Mouse (Mus musculus) liver, embryonic 16.5 days (tissue): Measurements from ENCODE around the gene Hmx2. TPM values are rescaled to one million over a fixed set of nuclear protein-coding genes. Genes with fewer than 3 reads are reported as not detected.
A peak's percentile ranks its signal among the peaks of the same experiment; 100 is the strongest.

ENCODE experiments used
- ATAC-seq: fragments of 200-750 bp; cut with Nextera tagmentation; 2 replicates; pipeline ENCODE4 v1.8.0; 2017; ENCODE audit warnings: low read depth, mild to moderate bottlenecking, moderate number of reproducible peaks, moderate library complexity
- H3K27ac ChIP-seq: fragments of 300-500 bp; sonication (generic); 2 replicates; pipeline ENCODE4 v1.5.1; 2014; ENCODE audit warnings: mild to moderate bottlenecking, low read length
- H3K27me3 ChIP-seq: fragments of 300-500 bp; sonication (generic); 2 replicates; pipeline ENCODE4 v1.6.1; 2014; ENCODE audit warnings: low read depth, low read length, mixed read lengths; ENCODE audit not compliant: control insufficient read depth, insufficient read depth
- H3K36me3 ChIP-seq: fragments of 300-500 bp; sonication (generic); 2 replicates; pipeline ENCODE4 v1.6.1; 2014; ENCODE audit warnings: mild to moderate bottlenecking; ENCODE audit not compliant: control insufficient read depth, insufficient read depth
- H3K4me1 ChIP-seq: fragments of 300-500 bp; sonication (generic); 2 replicates; pipeline ENCODE4 v1.6.1; 2014; ENCODE audit warnings: low read depth, low read length, mixed read lengths; ENCODE audit not compliant: control insufficient read depth
- H3K4me2 ChIP-seq: fragments of 300-500 bp; sonication (generic); 2 replicates; pipeline ENCODE4 v1.6.1; 2014; ENCODE audit warnings: low read depth, low read length, mixed read lengths
- H3K4me3 ChIP-seq: fragments of 300-500 bp; sonication (generic); 2 replicates; pipeline ENCODE4 v1.5.1; 2014; ENCODE audit warnings: low read depth, mild to moderate bottlenecking, low read length
- H3K9ac ChIP-seq: fragments of 300-500 bp; sonication (generic); 2 replicates; pipeline ENCODE4 v1.6.1; 2014; ENCODE audit warnings: low read depth, low read length
- H3K9me3 ChIP-seq: fragments of 300-500 bp; sonication (generic); replicated peaks from 2 replicates; pipeline ENCODE4 v1.6.1; 2016; ENCODE audit warnings: low read length; ENCODE audit not compliant: control insufficient read depth
- WGBS: fragments of 180-500 bp; shearing (Covaris S2); extraction: QIAGEN DNeasy Blood & Tissue Kit; methylation state at CpG from one replicate; pipeline ENCODE4 v1.1.7; 2014; ENCODE audit not compliant: insufficient replicate concordance; 5-methylcytosine and 5-hydroxymethylcytosine counted together
- polyA plus RNA-seq: library from polyadenylated mRNA; unstranded; fragments of >200 nt; fragmentation: Nextera tagmentation; extraction: Ambion mirVana; gene quantifications from 2 replicates; pipeline ENCODE4 v1.2.1, GENCODE M21; 2015

Hmx2 gene
- polyA plus RNA-seq, 1 experiment from 2014 or later: not detected

DNA sequence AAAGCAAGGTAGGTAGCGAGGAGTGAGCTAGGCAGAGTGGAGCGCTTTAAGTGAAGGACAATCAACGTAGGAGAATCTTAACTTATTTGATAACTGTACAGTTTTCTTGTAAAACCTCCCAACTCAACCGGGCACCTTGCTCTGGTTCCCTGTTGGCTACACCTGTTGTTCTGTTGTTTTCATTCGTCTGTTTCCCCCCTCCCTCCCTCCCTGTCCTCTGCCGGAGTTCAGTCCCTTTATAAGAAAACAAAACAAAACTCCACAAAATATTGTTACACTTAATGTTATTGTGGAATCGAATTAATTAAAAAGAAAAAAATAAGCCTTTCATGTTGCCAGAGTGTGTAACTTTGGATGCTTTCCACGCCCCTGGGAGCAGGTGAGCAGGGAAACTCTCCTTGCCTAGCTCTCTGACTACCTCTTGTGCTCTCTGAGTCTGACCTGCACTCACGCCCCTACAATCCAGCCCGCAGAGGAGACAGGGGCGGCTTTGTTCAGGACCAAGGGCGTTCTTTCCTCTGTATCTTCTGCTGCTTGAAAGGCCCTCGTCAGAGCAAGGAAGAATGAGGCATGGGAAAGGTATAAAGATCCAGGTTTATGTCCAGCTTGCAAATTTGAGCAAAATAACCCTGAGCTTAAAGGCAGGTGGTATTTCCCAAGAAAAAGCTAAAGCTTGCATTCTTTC lies 2.7 kb upstream of the Hmx2 start:
- Histone ChIP-seq H3K9me3 (no peaks in the 10 kb centered on the region), H3K4me2 (no peak overlapping the region), H3K27ac (no peak overlapping the region), H3K4me3 (no peak overlapping the region), H3K36me3 (no peaks in the 10 kb centered on the region), H3K27me3 (peaks cover 100% of the 10 kb centered on the region), H3K4me1 (no peaks in the 10 kb centered on the region; the same call in 1 of the 2 replicates), H3K9ac (no peak overlapping the region)
- no peak for ATAC-seq
- WGBS: 4% methylated on average over 13 of the region's 13 CpGs

DNA sequence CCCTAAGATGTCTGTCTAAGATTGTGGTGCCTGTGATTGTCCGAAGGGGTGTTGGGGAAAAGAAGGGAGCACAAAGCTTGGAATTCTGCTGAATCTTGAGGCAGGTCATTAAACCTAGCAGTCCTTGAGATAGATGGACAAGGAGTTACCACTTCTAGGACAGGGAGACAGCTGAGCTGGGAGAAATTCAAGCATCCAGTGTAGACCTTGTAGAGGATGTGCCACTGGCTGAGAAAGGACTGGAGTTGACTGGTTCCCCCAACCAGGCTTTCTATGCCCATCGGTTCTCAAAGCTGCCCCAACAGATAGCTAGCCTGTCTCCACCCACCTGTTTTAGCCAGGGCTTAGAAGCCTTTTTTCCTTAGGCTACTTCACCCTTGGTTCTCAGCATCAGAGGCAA lies 2.1 kb upstream of the Hmx2 start:
- no peaks in the 10 kb centered on the region; the same call in 1 of the 2 replicates for H3K4me1 ChIP-seq
- no peak overlapping the region for H3K4me3 ChIP-seq
- H3K27ac ChIP-seq: no peak overlapping the region
- H3K9me3 ChIP-seq: no peaks in the 10 kb centered on the region
- WGBS: 2% methylated on average over 2 of the region's 2 CpGs
- H3K36me3 ChIP-seq: no peaks in the 10 kb centered on the region
- ATAC-seq: no peak
- H3K4me2 ChIP-seq: no peak overlapping the region
- H3K27me3 ChIP-seq: peaks cover 100% of the 10 kb centered on the region
- H3K9ac ChIP-seq: no peak overlapping the region

GRCm38 (mm10) chr7:131547481-131547880 lies 1.1 kb upstream of the Hmx2 start:
- H3K9ac ChIP-seq: no peak overlapping the region
- no peak overlapping the region for H3K4me2 ChIP-seq
- H3K9me3 ChIP-seq: no peaks in the 10 kb centered on the region
- H3K4me1 ChIP-seq: no peaks in the 10 kb centered on the region; the same call in 1 of the 2 replicates
- no peaks in the 10 kb centered on the region for H3K36me3 ChIP-seq
- WGBS: 2% methylated on average over 5 of the region's 5 CpGs
- no peak for ATAC-seq
- peaks cover 100% of the 10 kb centered on the region for H3K27me3 ChIP-seq
- no peak overlapping the region for H3K27ac ChIP-seq
- no peak overlapping the region for H3K4me3 ChIP-seq

DNA sequence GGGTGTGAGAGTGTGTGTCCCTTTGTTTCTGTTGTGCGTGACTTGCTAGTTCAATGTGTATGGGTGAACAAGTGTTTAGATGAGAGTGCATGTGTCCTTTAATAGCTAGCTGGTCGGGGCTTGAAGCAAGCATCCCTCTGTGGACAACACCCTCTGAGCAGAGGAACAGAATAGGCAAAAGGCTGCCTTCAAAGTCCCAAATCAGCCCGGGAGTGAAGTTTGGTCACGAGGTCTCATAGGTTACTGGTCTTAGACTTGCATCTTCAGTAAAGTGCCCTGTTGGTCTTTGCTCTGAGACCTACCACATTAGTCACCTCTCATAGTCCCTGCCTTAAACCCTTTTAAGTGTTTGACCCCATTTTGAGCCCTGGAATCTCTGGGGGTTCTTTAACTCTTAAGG lies 2.9 kb downstream of the Hmx2 start:
- no peaks in the 10 kb centered on the region for H3K4me1 ChIP-seq
- 3% methylated on average over 4 of the region's 4 CpGs for WGBS
- H3K36me3 ChIP-seq: no peaks in the 10 kb centered on the region
- H3K4me3 ChIP-seq: no peak overlapping the region
- H3K9me3 ChIP-seq: no peaks in the 10 kb centered on the region
- H3K9ac ChIP-seq: no peak overlapping the region
- H3K27me3 ChIP-seq: peaks cover 100% of the 10 kb centered on the region
- ATAC-seq: no peak
- no peak overlapping the region for H3K27ac ChIP-seq
- H3K4me2 ChIP-seq: no peak overlapping the region

DNA sequence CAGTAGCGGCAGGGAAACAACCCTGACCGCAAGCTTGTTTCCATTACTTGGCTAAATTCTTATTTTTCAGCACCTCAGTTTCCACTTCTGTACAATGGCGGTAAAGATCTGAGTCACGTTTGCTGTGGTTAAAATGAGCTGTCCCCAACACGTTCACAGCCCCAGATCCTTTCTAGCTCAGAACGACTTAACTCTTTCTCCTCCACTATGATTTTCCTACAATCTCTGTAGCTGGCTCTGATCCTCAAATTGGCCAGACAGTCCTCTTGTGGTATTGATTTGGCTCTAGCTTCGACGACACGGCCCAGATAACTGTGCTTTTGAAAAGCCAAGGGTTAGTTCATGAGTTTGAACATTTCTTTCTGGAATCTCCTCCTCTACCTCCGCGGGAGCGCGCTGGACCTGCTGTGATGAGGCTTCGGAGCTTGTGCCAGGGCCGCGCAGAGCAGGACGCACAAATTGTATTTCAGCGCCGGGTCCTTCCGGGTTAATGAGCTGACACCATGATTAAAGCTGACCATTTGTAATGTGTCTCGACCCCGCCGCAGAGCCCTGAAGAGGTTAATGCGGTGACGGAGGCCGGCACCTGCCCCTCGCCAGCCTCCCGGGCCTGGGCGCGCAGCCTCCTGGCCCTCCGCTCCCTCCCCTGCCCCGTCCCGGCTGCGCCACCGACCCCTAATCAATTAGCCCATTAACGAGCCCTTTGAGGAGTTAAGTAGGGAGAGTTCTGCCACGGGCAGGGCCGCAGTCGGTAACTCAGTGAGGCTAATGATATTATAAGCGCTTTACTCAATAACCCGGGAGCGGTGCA lies 3.6 kb downstream of the Hmx2 start:
- Histone ChIP-seq H3K36me3 (no peaks in the 10 kb centered on the region), H3K4me3 (no peak overlapping the region), H3K27ac (no peak overlapping the region), H3K27me3 (peaks cover 100% of the 10 kb centered on the region), H3K9ac (no peak overlapping the region), H3K9me3 (no peaks in the 10 kb centered on the region), H3K4me1 (no peaks in the 10 kb centered on the region), H3K4me2 (no peak overlapping the region)
- no peak for ATAC-seq
- 2% methylated on average over 42 of the region's 42 CpGs for WGBS

DNA sequence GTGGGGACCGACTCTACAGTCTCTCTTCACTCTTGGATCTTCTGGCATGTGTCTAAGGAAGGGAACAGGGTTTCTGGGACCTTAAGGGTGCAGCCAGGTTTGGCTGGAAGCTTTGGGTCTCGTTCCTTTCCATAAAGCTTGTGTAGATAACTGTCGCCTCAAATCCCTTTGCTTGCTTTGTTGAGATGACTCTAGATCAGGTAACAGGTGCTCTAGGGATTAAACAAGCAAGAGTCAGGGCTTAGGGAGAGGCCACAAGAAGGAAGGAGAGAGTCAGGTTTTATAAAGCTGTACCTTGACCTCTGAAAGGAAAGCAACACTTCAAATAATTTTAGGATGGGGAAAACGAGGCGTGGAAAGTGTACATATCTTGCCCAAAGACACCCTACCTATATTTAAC lies 4.2 kb downstream of the Hmx2 start:
- Histone ChIP-seq H3K27me3 (peaks cover 100% of the 10 kb centered on the region), H3K36me3 (no peaks in the 10 kb centered on the region), H3K9ac (no peak overlapping the region), H3K9me3 (no peaks in the 10 kb centered on the region), H3K4me3 (no peak overlapping the region), H3K4me2 (no peak overlapping the region), H3K27ac (no peak overlapping the region), H3K4me1 (no peaks in the 10 kb centered on the region)
- 2% methylated on average over 5 of the region's 5 CpGs for WGBS
- no peak for ATAC-seq

DNA sequence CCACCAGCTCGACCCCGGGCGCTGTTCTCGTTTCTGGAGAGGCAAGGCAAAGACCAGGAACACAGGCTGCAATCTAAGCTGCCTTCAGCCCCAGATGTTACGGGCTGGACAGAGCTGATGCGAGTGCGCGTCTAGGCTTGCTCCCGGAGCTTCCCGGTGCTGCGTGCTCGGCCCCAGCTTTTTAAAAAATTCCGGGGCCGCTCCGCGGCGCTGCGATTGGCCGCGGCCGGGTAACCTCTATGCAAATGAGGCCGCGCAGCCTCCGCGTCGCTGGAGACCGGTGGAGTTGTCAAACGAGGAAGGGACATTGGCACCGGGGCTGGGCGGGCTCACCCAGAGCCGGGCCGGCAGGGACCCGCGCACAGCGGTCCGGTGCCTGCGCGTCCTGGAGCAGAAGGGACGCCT lies 5.2 kb downstream of the Hmx2 start:
- ATAC-seq: 0 out of 2 replicates have a peak, but pooled peaks have one; percentile 16
- Histone ChIP-seq H3K27ac (no peak overlapping the region), H3K9ac (no peak overlapping the region), H3K4me3 (peak overlapping the region; percentile 34), H3K9me3 (no peaks in the 10 kb centered on the region), H3K4me1 (no peaks in the 10 kb centered on the region), H3K36me3 (no peaks in the 10 kb centered on the region), H3K4me2 (peak overlapping the region; percentile 30; the same call in 1 of the 2 replicates), H3K27me3 (peaks cover 99% of the 10 kb centered on the region)
- 0% methylated on average over 38 of the region's 39 CpGs for WGBS

GRCm38 (mm10) chr7:131554341-131555180 lies 6.0 kb downstream of the Hmx2 start:
- H3K4me2 ChIP-seq: peak overlapping the region; percentile 30; the same call in 1 of the 2 replicates
- WGBS: 2% methylated on average over 45 of the region's 45 CpGs
- peaks cover 2% of the 10 kb centered on the region; the same call in 1 of the 2 replicates for H3K4me1 ChIP-seq
- peak overlapping the region; percentile 34 for H3K4me3 ChIP-seq
- H3K9me3 ChIP-seq: no peaks in the 10 kb centered on the region
- H3K27ac ChIP-seq: no peak overlapping the region
- H3K36me3 ChIP-seq: no peaks in the 10 kb centered on the region
- H3K27me3 ChIP-seq: peaks cover 97% of the 10 kb centered on the region
- ATAC-seq: no peak; the same call in 1 of the 2 replicates
- H3K9ac ChIP-seq: no peak overlapping the region
